Mouse (Mus musculus): ENCODE measurements around the gene Kif13a. TPM values are rescaled to one million over a fixed set of nuclear protein-coding genes. Genes with fewer than 3 reads are reported as not detected.

Gene Kif13a
- polyA plus RNA-seq, 1 experiment from 2014 or later: 7.6 TPM

DNA sequence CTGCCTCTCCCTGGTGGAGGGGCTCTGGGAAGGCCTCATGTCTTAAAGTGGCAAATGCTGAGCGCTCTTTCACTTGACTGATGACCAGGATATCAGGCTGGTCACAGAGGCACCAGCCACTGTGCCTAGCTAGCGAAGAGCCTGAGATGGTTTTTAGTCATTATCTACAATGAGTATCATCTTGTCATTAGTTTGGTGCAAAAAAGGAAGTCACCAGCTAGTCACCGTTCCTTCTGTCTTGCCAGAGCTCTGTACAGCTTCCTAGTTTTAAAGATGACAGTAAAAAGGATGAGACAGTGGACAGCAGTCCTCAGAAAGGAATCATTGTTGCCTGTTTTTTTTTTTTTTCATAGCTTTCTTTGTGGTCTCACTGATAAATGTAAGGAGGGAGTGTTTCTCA, 90.4 kb downstream of the Kif13a start:
- H3K9ac ChIP-seq (ENCODE audit: low read depth, low read length): no peak overlapping the region
- no peak for ATAC-seq
- no peaks in the 10 kb centered on the region for H3K27me3 ChIP-seq (replicated peaks; ENCODE audit: control insufficient read depth, insufficient read depth, low read length)
- H3K27ac ChIP-seq (ENCODE audit: low read length): no peak overlapping the region
- WGBS: 87% methylated on average over 3 of the region's 3 CpGs
- H3K4me3 ChIP-seq (ENCODE audit: low read length): no peak overlapping the region
- no peaks in the 10 kb centered on the region for H3K9me3 ChIP-seq (ENCODE audit: control insufficient read depth, low read length)
- H3K4me1 ChIP-seq (ENCODE audit: control insufficient read depth, insufficient read depth, low read length): no peaks in the 10 kb centered on the region
- H3K4me2 ChIP-seq (ENCODE audit: low read depth, low read length): no peak overlapping the region
- 0 out of 2 replicates have a peak, but pooled peaks cover 4% of the 10 kb centered on the region for H3K36me3 ChIP-seq (ENCODE audit: control insufficient read depth, insufficient read depth, low read length)

DNA sequence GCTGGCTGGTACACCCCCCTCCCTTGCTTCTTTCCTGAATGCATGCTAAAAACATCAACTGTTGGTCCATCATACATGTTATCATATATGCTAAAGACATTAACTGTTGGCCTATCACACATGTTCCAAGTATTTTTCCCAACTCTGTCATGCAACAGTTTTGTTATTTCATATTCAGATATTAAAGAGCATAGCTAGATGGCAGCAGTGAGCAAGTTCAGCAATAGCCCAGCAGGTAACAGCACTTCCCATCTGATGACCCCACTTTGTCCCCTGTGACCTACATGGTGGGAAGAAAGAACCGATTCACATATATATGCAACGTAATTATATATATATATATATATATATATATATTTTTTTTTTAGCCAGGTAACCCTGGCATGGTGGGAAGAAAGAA, 91.1 kb downstream of the Kif13a start:
- Histone ChIP-seq H3K4me2 (ENCODE audit: low read depth, low read length) (no peak overlapping the region), H3K27me3 (replicated peaks; ENCODE audit: control insufficient read depth, insufficient read depth, low read length) (no peaks in the 10 kb centered on the region), H3K9ac (ENCODE audit: low read depth, low read length) (no peak overlapping the region), H3K36me3 (ENCODE audit: control insufficient read depth, insufficient read depth, low read length) (0 out of 2 replicates have a peak, but pooled peaks cover 4% of the 10 kb centered on the region), H3K4me3 (ENCODE audit: low read length) (no peak overlapping the region), H3K27ac (ENCODE audit: low read length) (no peak overlapping the region), H3K4me1 (ENCODE audit: control insufficient read depth, insufficient read depth, low read length) (no peaks in the 10 kb centered on the region), H3K9me3 (ENCODE audit: control insufficient read depth, low read length) (no peaks in the 10 kb centered on the region)
- WGBS: 57% methylated on average over 2 of the region's 2 CpGs
- no peak for ATAC-seq

DNA sequence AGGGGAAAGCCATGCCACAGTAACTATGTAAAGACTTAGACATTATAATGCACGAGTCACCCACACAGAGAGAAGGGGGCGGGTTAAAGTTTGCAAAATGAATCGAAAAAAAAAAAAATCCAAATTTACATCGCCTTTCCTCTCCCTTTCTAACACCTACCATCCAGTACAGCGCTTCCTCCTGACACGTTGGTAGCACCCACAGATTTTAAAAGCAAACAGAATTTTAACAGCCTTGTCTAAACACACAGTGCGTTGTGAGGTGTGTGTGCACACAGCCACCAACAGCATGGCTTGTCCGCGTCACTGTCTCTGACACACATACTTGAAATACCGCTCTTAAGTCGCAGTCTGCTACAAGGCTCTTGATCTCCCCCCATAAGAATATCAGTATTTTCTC, 94.3 kb downstream of the Kif13a start:
- peaks cover 18% of the 10 kb centered on the region for H3K36me3 ChIP-seq (ENCODE audit: control insufficient read depth, insufficient read depth, low read length)
- H3K9ac ChIP-seq (ENCODE audit: low read depth, low read length): no peak overlapping the region
- no peak overlapping the region for H3K4me3 ChIP-seq (ENCODE audit: low read length)
- H3K4me2 ChIP-seq (ENCODE audit: low read depth, low read length): no peak overlapping the region
- H3K4me1 ChIP-seq (ENCODE audit: control insufficient read depth, insufficient read depth, low read length): no peaks in the 10 kb centered on the region
- H3K27me3 ChIP-seq (replicated peaks; ENCODE audit: control insufficient read depth, insufficient read depth, low read length): no peaks in the 10 kb centered on the region
- H3K9me3 ChIP-seq (ENCODE audit: control insufficient read depth, low read length): peaks cover 4% of the 10 kb centered on the region; the same call in 1 of the 2 replicates
- WGBS: 92% methylated on average over 11 of the region's 11 CpGs
- H3K27ac ChIP-seq (ENCODE audit: low read length): no peak overlapping the region
- ATAC-seq: no peak

DNA sequence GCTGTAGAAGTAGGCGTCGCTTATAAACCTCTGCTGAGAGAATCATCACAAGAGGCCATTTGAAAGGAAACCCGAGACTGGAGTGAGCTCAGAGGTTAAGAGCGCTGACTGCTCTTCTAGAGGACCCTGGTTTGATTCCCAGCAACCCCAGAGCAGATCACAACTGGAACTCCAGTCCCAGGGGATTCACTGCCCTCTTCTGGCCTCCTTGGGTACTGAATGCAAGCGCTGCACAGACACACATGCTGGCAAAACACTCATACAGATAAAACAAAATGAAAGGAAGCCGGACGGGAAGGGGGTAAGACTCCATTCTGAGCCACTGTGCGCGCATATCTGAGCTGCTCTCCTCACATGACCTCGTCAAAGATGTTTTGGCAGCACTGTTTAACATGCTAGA, 94.9 kb downstream of the Kif13a start:
- H3K36me3 ChIP-seq (ENCODE audit: control insufficient read depth, insufficient read depth, low read length): peaks cover 22% of the 10 kb centered on the region
- H3K9ac ChIP-seq (ENCODE audit: low read depth, low read length): no peak overlapping the region
- no peak for ATAC-seq
- peaks cover 4% of the 10 kb centered on the region; the same call in 1 of the 2 replicates for H3K9me3 ChIP-seq (ENCODE audit: control insufficient read depth, low read length)
- whole genome bisulfite sequencing: 92% methylated on average over 10 of the region's 10 CpGs
- no peak overlapping the region for H3K4me3 ChIP-seq (ENCODE audit: low read length)
- H3K27ac ChIP-seq (ENCODE audit: low read length): no peak overlapping the region
- no peaks in the 10 kb centered on the region for H3K27me3 ChIP-seq (replicated peaks; ENCODE audit: control insufficient read depth, insufficient read depth, low read length)
- H3K4me1 ChIP-seq (ENCODE audit: control insufficient read depth, insufficient read depth, low read length): no peaks in the 10 kb centered on the region
- no peak overlapping the region for H3K4me2 ChIP-seq (ENCODE audit: low read depth, low read length)

DNA sequence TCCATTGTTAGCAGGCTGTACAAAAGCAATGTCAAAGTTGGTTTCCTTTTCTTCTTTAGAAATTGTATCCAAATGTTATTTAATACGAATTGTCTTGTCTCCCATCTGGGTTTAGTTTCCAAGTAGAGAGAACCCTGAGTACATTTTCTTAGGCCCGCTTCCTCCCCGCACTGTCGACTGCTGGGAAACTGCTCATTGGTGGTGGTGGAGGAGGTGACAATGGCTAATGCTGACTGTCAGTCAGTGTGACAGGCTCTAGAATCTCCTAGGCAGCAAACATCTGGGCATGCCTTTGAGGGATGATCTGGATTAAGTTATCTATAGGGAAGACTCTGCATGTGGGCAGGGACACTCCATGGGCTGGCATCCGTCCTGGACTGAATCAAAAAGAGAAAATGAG, 96.1 kb downstream of the Kif13a start:
- Histone ChIP-seq H3K27ac (ENCODE audit: low read length) (no peak overlapping the region), H3K4me3 (ENCODE audit: low read length) (no peak overlapping the region), H3K4me2 (ENCODE audit: low read depth, low read length) (no peak overlapping the region), H3K9me3 (ENCODE audit: control insufficient read depth, low read length) (peaks cover 4% of the 10 kb centered on the region; the same call in 1 of the 2 replicates), H3K27me3 (replicated peaks; ENCODE audit: control insufficient read depth, insufficient read depth, low read length) (no peaks in the 10 kb centered on the region), H3K36me3 (ENCODE audit: control insufficient read depth, insufficient read depth, low read length) (peaks cover 25% of the 10 kb centered on the region), H3K4me1 (ENCODE audit: control insufficient read depth, insufficient read depth, low read length) (no peaks in the 10 kb centered on the region), H3K9ac (ENCODE audit: low read depth, low read length) (no peak overlapping the region)
- no peak for ATAC-seq
- WGBS: 85% methylated on average over 5 of the region's 5 CpGs

DNA sequence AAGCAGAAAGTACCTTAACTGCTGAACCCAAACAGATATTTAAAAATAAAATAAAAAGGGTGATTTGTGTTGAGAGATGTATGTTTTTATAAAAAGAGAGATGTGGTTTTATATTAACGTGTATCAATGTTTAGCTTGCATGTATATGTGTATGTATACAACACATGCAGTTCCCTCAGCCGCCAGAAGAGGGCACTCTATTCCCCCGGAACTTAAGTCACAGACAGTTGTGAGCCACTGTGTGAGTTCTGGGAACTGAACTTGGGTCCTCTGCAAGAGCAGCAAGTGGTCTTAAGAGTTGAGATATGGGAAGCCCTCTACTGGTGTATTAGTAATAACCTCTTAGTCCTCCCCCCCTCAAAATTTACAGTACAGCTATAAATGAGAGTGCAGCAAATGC, 96.7 kb downstream of the Kif13a start:
- Histone ChIP-seq H3K9ac (ENCODE audit: low read depth, low read length) (no peak overlapping the region), H3K4me2 (ENCODE audit: low read depth, low read length) (no peak overlapping the region), H3K4me3 (ENCODE audit: low read length) (no peak overlapping the region), H3K27ac (ENCODE audit: low read length) (no peak overlapping the region), H3K4me1 (ENCODE audit: control insufficient read depth, insufficient read depth, low read length) (no peaks in the 10 kb centered on the region), H3K27me3 (replicated peaks; ENCODE audit: control insufficient read depth, insufficient read depth, low read length) (no peaks in the 10 kb centered on the region), H3K9me3 (ENCODE audit: control insufficient read depth, low read length) (peaks cover 4% of the 10 kb centered on the region; the same call in 1 of the 2 replicates), H3K36me3 (ENCODE audit: control insufficient read depth, insufficient read depth, low read length) (peaks cover 25% of the 10 kb centered on the region)
- 83% methylated on average over 3 of the region's 3 CpGs for WGBS
- no peak for ATAC-seq

DNA sequence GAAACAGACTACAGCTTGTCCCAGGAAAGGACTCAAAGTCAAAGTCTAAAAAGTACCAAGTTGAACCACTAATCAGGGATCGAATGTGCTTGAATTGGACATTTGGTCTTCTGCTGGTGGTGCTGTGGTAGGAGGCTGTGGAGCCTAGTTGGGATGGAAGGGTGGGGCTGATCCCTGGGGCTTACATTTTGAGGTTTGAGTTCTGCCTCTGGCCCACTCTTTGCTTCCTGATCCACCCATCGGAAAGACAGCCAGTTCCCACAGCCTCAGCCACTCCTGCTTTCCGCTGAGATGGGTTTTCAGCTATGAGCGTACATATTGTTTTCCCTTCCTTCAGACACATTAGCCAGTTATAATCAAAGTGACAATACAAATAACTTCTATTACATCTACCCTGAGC, 106.4 kb downstream of the Kif13a start:
- ATAC-seq: no peak
- no peak overlapping the region for H3K9ac ChIP-seq (ENCODE audit: low read depth, low read length)
- peaks cover 5% of the 10 kb centered on the region; the same call in 1 of the 2 replicates for H3K9me3 ChIP-seq (ENCODE audit: control insufficient read depth, low read length)
- peaks cover 14% of the 10 kb centered on the region for H3K36me3 ChIP-seq (ENCODE audit: control insufficient read depth, insufficient read depth, low read length)
- H3K4me1 ChIP-seq (ENCODE audit: control insufficient read depth, insufficient read depth, low read length): peaks cover 3% of the 10 kb centered on the region; the same call in 1 of the 2 replicates
- H3K27ac ChIP-seq (ENCODE audit: low read length): no peak overlapping the region
- no peaks in the 10 kb centered on the region for H3K27me3 ChIP-seq (replicated peaks; ENCODE audit: control insufficient read depth, insufficient read depth, low read length)
- H3K4me2 ChIP-seq (ENCODE audit: low read depth, low read length): no peak overlapping the region
- H3K4me3 ChIP-seq (ENCODE audit: low read length): no peak overlapping the region
- 95% methylated on average over 4 of the region's 4 CpGs for WGBS

DNA sequence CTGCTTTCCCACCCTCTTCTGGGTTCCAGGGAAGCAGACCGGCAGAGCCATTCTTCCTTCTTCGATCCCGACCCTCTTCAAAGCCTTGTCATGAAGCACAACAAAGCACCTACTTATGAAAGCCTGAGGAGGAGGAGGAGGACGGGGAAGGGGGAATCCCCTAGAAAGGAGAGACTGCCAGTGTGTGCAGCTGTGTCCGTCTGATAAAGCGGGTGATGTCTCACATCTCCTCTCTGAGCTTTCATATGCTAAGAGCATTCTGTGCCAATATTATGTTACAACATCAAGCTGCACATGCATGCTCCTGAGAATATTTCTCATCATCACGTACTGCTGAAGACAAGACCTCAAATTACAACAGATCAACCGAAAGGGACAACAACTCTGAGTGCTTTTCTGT, 107.5 kb downstream of the Kif13a start:
- Histone ChIP-seq H3K9ac (ENCODE audit: low read depth, low read length) (no peak overlapping the region), H3K36me3 (ENCODE audit: control insufficient read depth, insufficient read depth, low read length) (peaks cover 14% of the 10 kb centered on the region), H3K4me2 (ENCODE audit: low read depth, low read length) (no peak overlapping the region), H3K27me3 (replicated peaks; ENCODE audit: control insufficient read depth, insufficient read depth, low read length) (no peaks in the 10 kb centered on the region), H3K4me1 (ENCODE audit: control insufficient read depth, insufficient read depth, low read length) (peaks cover 3% of the 10 kb centered on the region; the same call in 1 of the 2 replicates), H3K9me3 (ENCODE audit: control insufficient read depth, low read length) (peaks cover 5% of the 10 kb centered on the region; the same call in 1 of the 2 replicates), H3K27ac (ENCODE audit: low read length) (no peak overlapping the region), H3K4me3 (ENCODE audit: low read length) (no peak overlapping the region)
- no peak for ATAC-seq
- WGBS: 84% methylated on average over 8 of the region's 8 CpGs

DNA sequence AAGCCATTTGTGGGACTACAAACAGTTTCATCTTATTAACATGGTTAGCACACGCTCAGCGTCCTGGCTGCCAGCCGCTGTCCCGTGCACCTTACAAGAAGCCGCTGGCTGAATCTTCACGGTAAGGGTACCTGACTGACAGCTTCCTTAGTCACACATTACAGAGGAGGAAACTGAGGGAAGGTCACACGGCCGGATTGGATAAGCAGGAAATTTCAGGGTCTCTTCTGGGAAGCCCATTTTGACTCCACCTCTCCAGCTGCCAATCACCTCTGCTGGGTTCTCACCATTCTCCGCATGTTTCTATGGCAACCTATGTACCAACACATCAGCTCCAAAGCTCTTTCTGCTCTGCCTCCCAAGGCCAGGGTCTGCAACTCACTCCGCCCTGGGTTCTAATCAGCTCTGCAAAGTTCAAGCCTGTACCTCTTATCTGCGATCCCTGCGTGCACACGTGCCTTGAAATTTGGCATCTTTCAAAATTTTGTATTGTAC, 109.9 kb downstream of the Kif13a start:
- H3K4me3 ChIP-seq (ENCODE audit: low read length): no peak overlapping the region
- ATAC-seq: no peak
- 0 out of 2 replicates have a peak, but pooled peaks cover 4% of the 10 kb centered on the region for H3K36me3 ChIP-seq (ENCODE audit: control insufficient read depth, insufficient read depth, low read length)
- no peaks in the 10 kb centered on the region for H3K9me3 ChIP-seq (ENCODE audit: control insufficient read depth, low read length)
- peaks cover 3% of the 10 kb centered on the region; the same call in 1 of the 2 replicates for H3K4me1 ChIP-seq (ENCODE audit: control insufficient read depth, insufficient read depth, low read length)
- 54% methylated on average over 13 of the region's 13 CpGs for WGBS
- no peak overlapping the region for H3K9ac ChIP-seq (ENCODE audit: low read depth, low read length)
- H3K4me2 ChIP-seq (ENCODE audit: low read depth, low read length): no peak overlapping the region
- no peaks in the 10 kb centered on the region for H3K27me3 ChIP-seq (replicated peaks; ENCODE audit: control insufficient read depth, insufficient read depth, low read length)
- H3K27ac ChIP-seq (ENCODE audit: low read length): no peak overlapping the region

DNA sequence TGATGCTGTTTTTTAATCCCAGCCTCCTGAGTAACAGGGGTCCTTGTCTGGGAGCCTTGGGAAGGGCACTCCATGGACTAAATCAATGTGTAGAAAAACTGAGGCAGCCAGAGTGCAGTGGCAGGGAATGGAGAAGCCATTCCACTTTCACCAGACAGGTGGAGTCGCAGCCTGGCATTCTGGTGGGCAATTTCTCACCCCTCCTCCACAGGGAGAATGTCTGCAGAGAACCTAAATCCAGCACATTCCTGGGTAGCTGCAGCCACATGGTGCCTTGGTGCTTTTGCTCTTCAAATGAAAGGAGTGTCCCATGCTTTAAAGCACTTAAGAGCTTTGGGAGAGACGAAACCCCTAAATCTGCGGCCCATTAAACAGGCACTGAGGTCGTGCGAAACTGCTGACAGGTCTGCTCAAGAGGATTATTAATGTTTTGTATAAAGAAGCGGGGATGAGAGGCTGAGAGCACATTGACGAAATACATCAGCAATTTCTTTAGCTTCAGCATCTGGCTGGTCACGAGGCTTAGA, 110.4 kb downstream of the Kif13a start:
- no peaks in the 10 kb centered on the region for H3K9me3 ChIP-seq (ENCODE audit: control insufficient read depth, low read length)
- H3K27ac ChIP-seq (ENCODE audit: low read length): no peak overlapping the region
- no peak overlapping the region for H3K4me3 ChIP-seq (ENCODE audit: low read length)
- WGBS: 45% methylated on average over 8 of the region's 8 CpGs
- H3K4me2 ChIP-seq (ENCODE audit: low read depth, low read length): no peak overlapping the region
- H3K4me1 ChIP-seq (ENCODE audit: control insufficient read depth, insufficient read depth, low read length): peaks cover 3% of the 10 kb centered on the region; the same call in 1 of the 2 replicates
- no peaks in the 10 kb centered on the region for H3K27me3 ChIP-seq (replicated peaks; ENCODE audit: control insufficient read depth, insufficient read depth, low read length)
- H3K36me3 ChIP-seq (ENCODE audit: control insufficient read depth, insufficient read depth, low read length): 0 out of 2 replicates have a peak, but pooled peaks cover 4% of the 10 kb centered on the region
- ATAC-seq: no peak
- H3K9ac ChIP-seq (ENCODE audit: low read depth, low read length): no peak overlapping the region
